Mouse (Mus musculus) hematopoietic stem cell, adult 5-6 weeks (primary cell): ENCODE results near the gene Lix1l. TPM values are rescaled to one million over a fixed set of nuclear protein-coding genes. Genes with fewer than 3 reads are reported as not detected.
A peak's percentile ranks its signal among the peaks of the same experiment; 100 is the strongest.

Experiments
- ATAC-seq, 2 experiments: fragments of 125-278 bp in 1 of 2; replicated peaks in 1 of 2; 2 replicates each; pipeline ENCODE4 v1.8.0; 2016 to 2017; ENCODE audit warnings: inconsistent platforms in 2 of 2, mild to moderate bottlenecking in 2 of 2, moderate number of reproducible peaks in 2 of 2, low read depth in 1 of 2, moderate TSS enrichment in 1 of 2; ENCODE audit not compliant: low FRiP score in 2 of 2, poor library complexity in 2 of 2, severe bottlenecking in 2 of 2, insufficient read depth in 1 of 2, low TSS enrichment in 1 of 2
- total RNA-seq: library from RNA; stranded (forward); fragments of 172-1452, 232-1000 nt; gene quantifications from 2 replicates; pipeline ENCODE4 v1.2.3, GENCODE M21; 2017

Gene Lix1l
- total RNA-seq, 1 experiment from 2014 or later, result 8.3 TPM

DNA sequence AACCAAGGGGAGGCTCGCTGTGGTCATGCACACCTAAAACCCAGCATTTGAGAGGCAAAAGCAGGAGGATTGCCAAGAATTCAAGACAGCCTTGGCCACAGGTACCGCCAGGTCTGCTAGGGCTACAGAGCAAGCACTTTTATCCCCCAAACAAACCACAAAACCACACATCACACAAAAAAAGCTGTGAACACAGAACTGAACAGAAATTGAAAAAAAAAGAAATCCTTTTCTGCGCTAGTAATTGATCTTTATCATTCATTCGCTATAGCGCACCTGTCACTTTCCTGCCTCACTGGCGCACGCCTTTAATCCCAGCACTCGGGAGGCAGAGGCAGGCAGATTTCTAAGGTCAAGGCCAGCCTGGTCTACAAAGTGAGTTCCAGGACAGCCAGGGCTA is 37.7 kb upstream of the Lix1l start:
- ATAC-seq, result no peak

DNA sequence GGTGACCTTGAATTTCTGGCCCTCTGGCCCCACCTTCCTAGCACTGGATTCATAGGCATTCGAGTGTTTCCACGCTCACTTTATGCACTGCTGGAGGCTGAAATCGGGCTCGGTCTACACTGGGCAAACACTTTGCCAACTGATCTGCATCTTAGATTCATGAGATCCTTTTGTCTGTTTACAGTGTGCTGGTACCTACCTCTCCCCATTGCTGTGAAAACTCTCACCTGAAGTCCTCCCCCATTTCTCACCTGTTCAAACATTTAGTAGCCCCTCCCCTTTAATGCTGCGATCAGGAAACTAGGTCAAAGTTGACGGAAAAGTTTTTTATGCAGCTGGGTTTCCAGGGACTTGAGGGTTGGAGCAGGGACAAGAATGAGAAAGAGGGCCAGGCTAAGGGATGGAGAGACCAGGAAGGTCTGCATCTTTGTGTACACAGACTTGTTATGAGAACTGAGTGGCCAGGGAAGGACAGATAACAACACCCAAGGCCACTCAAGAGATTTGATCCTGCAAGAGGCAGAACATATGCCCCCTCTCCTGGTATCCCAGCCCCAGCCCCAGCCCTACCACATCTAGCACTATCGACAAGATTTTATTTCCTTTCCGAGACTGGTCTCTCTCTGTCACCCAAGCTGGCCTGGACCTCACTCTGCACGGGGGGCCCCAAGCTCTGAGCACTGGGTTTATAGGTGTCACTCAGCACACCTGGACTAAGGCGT is 36.9 kb upstream of the Lix1l start:
- peak in 1 of 2 experiments; percentile 4; a peak in 1 of 4 replicates for ATAC-seq

GRCm38 (mm10) chr3:96564633-96565032 is 36.3 kb upstream of the Lix1l start:
- peak; percentile 79 to 91 for ATAC-seq

DNA sequence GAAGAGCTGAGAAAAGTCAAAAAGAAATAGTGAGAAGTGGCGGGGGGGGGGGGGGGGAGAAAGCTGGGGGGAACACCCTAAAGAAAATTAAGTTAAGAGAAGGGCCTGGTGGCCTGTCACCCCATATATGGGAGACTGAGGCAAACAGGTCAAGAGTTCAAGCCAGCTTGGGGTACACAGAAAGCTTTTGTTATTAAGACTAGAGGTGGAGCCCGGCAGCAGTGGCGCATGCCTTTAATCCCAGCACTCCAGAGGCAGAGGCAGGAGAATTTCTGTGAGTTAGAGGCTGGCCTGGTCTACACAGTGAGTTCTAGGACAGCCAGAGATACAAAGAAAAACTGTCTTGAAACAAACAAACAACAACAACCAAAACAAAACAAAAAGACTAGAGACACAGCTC is 35.8 kb upstream of the Lix1l start:
- ATAC-seq, result no peak

DNA sequence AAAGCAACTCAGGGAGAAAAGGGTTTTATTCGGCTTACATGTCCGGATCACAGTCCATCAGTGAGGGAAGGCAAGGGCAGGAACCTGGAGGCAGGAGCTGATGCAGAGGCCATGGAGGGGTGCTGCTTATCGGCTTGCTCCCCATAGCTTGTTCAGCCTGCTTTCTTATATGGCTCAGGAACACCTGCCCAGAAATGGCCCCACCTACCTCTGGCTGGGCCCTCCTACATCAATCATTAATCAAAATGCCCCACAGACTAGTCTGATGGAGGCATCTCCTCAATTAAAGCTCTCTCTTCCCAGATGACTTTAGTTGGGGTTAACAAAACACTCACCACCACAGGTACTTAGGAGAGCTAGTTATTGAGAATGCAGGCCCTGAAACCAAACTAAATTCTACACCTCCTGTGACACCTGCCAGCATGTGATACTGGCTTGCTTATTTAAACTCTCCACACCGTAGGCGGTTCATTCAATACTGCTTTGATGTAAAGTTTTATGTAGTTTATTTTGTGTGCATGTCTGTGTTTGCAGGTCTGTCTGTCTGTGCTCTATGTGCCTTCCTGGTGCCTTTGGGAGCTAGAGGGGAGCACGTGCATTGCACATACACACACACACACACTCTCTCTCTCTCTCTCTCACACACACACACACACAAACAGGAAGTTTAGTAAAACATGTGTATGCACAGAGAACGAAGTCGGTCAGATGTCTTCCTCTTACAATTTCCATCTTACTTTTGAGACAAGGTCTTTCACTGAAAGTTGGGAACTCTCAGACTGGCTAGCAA is 34.1 kb upstream of the Lix1l start:
- no peak for ATAC-seq

GRCm38 (mm10) chr3:96568605-96569004 is 32.3 kb upstream of the Lix1l start:
- ATAC-seq, result no peak

DNA sequence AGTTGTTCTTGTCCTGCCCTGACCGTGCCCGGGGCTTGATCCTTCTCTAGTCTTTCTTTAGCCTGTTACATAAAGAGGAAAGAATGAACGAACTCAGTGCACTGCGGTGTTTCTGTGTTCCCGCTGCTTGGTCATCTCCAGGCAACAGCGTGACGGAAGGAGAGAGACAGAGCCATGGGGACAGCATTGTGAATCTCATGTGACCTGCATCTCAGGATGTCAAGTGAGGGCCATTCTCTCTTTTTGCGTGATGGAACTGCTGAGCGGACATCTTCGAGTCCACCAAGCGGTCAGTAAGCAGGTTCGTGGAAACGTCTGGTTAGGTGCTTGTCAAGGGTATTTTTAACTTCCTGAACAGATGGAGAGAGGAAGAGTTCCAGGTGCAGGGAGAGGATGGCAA is 31.4 kb upstream of the Lix1l start:
- ATAC-seq, result no peak

DNA sequence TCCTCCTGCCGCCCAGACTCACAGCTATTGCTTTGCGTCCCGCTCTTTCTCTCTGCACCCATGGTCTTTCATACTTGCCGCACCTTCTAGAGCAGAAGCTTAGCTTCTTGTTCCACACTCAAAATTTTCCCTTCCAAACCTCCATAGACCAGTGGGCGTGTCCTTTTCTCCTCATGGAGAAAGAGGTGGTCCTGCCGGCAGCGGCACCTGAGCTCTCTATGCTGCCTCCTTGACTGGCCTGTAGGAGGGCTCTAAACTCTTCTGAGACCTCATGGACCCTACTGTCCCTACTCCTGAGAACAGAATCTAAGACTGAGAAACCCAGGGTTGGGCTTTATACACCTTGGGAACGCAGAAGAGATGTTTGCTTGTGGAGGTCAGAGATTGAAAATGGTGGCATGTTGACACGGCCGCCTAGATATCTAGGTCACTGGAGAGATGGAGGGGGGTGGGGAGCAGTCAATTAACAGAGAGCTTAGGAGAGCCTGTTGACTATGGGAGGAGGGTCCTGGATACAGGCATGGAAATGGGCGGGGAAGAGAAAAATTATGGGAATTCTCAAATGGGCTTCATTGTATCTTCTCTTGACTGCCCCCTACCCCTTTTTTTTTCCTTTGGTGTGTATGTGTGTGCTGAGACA is 30.9 kb upstream of the Lix1l start:
- ATAC-seq, result no peak

DNA sequence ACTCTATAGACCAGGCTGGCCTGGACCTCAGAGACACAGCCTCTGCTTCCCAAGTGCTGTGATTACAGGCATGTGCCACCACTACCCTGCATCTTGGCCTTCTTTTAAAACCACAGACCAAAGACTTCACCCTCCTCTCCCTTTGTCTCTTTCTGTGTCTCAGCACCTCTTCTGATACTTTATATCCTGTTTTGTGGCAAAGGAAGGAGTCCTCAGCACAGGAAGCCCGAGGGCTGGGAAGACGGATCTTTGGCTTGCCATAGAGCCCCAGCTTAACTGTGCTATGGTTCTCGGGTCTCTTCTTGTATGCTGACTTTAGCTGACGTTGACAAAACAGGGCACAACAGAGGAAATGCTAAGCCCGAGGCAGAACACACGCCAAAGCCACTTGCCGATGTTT is 30.3 kb upstream of the Lix1l start:
- ATAC-seq, result no peak

DNA sequence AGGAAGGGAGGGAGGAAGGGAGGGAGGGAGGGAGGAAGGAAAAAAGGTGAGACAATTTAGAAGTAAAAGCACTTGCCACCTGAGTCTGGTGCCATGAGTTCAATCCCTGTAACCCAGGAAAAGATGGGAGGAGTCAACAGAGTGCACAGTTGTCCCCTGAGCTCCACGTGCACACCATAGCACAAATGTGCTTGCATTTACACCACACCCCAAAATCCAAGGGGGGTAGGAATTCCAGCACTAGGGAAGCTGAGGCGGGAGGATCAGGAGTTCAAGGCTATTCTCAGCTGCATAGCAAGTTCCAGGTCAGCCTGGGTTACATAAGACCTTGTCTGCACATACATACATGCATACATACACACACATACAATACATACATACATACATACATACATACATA is 29.6 kb upstream of the Lix1l start:
- ATAC-seq, result no peak

DNA sequence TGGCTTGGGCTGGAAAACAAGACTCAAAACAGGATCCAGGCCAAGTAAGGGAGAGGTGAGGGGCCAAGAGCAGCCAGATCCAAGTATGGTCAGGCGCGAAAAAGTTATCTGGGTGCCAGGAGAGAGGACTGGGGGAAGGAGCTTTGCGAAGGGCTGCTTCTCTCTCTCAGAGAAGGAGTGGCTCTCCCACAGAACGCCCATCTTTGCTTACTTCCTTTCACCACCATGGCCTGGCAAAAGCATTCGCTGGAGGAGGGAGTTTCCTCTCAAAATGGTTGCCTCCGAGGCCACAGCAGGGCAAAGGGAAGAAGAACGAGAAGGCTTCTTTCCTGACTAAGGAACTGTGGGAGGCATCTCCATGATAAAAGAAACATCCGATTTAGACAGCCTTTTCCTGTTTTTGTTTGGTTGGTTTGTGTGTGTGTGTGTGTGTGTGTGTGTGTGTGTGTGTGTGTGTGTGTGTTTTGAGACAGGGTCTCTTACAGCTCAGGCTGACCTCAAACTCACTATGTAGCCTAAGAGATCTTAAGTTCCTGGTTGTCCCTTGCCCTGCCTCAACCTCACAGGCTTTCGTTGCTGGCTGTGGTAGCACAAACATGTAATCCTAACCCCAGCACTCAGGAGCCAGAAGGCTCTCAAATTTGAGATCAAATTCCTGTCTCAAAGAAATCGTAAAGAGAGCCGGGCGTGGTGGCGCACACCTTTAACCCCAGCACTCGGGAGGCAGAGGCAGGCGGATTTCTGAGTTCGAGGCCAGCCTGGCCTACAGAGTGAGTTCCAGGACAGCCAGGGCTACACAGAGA is 28.9 kb upstream of the Lix1l start:
- ATAC-seq, result peak; percentile 23 to 26; a peak in 2 of 4 replicates

GRCm38 (mm10) chr3:96573611-96574511 is 27.1 kb upstream of the Lix1l start:
- no peak for ATAC-seq

DNA sequence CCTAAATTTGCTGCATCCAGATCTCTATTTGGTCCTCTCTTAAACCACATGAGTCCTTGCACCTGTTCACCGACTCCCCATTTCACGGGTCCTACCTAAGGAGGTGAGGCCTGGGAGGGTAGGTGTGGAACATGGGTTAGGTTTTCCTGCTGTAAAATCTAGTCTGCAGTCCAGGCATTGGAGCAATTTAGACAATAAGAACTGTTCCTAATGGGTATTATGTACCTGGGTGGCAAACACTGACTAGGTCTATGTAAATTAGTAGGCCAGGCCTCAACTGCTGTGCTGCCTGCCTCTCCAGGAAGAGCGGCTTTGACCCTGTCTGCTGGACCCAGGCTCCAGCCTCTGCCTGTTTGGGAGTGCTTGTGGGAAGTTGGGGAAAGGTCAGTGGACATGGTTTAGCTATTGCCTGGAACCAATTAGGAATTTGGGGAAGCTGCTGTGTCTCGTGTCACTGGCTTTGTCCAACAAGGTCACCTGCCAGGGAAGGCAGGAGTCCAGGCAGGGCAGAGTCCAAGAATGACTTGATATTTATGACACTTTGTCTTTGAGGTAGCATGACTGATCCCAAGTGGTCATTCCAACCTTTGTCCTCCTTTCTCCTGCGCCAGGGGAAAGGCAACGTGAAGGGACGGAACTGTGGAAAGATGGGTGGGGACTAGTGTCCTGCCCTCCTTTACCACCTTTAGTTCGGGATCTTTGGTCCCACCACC is 25.5 kb upstream of the Lix1l start:
- no peak for ATAC-seq

- no peak; a peak in 1 of 4 replicates for ATAC-seq
These were observed 24.8 kb upstream of the Lix1l start for GRCm38 (mm10) chr3:96576005-96576658.

DNA sequence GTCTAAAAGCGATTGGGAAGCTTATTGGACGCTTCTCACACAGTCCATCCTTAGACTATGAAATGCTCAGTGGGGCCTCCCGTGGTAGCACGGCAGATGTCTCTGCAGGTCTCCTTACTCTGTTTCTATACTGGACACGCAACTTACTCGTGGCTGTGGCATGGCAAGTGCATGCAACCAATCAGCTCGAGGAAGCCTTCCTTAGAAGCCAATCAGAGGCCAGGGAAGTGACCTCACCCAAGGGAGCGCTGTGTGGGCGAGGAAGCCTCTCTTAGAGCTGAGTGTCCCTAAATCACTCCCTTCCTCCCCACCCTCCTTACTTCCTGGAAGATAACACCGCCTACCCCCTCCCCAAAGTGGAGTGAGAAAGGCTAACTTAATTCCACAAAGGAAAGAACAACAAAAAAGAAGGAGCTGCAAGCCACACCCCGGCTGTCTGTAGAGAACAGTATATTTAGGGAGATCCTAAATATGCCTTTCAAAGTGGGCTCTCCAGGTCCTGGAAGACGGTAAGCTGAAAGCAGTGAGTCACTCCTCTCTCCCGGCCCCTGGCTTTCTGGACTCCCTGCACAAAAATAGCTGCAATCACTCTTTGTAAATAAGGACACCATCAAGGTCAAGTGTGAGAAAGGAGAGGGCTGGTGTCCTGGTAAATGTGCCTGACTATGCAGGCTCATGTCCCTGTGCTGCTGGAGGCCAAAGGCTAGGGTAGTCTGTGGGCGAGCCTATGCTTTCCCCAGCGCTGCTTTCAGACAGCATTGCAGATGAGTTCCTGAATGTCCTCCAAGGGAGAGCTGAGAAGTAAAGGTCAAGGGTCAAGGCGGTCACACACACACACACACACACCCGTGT is 24.0 kb upstream of the Lix1l start, which contains the start of gene Gm16253:
Gene Gm16253 (plus strand): TSS at position 295 of the 852 bp plus-strand sequence.
- peak; percentile 90 to 91 for ATAC-seq
